Mouse (Mus musculus): ENCODE measurements around the gene Axin2.
A peak's percentile ranks its signal among the peaks of the same experiment; 100 is the strongest.

Axin2 gene

DNA sequence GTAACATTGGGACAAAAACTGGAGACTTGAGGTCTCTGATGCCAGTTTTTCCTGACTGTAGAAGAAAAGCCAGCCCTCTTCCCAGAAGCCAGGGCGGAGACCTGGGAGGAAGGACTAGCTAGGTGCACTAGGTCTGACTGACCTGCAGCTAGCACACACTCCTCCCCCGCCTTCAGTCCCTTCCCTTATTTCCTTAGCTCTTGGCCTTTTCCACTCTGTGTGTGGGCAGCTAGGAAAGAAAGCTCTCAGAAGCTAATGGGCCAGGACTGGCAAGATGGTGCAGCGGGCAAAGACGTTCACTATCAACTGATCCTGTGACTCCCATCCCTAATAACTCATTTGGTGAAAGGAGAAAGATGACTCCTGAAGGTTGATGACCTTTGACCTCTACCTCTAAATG, 17.8 kb upstream of the Axin2 start:
- DNase-seq (ENCODE audit: low spot score) = no peak

DNA sequence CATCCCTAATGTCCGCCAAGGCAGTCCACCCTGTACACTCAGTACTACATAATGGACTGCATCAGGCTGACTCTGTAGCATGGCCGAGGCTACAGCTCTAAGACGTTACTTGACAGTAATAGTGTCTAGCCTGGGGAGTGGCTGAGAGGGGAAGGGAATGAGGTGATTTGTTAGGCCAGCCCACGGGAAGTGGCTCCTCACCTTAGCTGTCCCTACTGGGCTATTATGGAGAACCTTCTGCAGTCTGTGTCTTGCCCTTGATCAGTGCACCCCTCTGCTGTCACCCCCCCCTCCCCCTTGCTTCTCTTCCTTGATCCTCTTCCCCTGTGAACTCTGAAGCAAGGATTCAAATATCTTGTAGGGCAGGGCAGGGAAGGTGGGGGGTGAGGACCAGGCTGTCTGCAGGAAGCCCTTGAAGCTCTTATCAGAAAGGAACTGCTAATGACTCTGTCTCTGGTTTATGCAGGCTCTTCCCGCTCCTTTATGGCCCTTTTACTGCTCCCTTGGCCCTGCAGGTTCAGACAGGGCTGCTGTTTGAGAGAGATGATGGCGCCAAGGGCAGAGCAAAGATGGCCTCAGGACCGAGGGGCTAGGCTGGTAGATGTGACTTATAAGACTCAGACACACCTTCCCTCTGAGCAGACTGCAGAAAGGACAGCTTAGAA, 13.4 kb upstream of the Axin2 start:
- DNase-seq (ENCODE audit: low spot score) = no peak

DNA sequence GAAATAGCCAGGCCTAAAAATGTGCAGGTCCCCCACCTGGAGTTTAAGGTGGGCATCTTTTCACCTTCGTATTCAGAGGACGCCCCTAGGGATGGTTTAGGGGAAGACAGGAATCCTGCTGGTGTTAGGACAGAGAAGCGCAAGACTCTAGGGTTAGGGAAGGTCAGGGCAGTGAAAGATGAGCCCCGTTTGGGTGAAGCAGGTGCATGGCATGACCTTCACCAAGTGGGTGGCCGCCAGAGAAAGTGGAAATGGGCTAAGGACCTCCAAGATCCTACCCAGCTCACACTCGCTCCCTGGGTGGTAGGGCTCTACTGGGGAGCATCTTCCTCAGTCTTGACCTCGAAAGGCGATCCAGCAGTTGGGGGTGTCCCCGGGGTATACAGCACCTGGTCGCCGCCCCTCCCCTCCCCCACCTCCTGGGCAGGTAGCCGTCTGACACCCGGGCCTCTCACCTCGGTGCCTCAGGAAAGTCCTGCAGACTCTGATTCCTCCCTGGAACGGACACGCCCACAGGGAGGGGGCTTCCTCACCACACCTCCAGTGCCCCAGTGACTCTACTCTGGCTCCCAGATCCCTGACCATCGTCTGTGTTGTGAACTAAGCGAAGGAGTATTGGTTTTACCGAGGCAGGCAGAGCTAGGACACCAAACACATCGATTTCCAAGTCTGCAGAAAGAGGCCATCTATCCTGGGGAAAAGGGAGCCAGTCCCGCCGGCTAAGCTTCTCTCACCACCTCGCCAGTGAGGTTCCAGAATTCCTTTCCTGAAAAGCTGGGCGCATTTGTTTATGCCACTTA, 10.6 kb upstream of the Axin2 start:
- DNase-seq (ENCODE audit: low spot score) = no peak

DNA sequence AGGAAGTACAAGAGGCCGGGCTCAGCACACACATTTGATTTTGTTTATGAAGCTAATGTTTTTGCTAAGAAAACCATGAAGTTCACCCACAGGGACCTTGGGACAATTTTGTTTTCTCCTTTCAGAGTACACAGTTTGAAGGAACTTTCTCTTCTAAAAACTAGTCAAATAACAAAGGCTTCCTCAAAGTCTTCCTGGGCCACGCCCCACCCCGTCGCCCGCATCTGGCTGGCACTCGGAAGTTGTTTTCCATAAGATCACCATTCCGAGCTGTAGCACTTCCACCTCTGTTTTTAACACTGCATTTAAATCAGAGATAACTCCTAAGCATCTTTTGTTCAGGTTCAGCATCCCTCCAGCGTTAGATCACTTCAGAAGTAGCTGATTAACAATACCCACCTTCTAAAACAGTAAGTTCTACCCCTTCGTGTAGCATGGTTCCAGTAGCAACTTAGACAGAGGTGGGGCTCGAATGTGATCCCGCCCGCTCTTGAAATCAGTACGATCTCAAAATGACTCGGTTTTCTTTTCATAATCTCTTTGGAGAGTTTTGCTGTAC, 9.7 kb upstream of the Axin2 start:
- no peak for DNase-seq (ENCODE audit: low spot score)

DNA sequence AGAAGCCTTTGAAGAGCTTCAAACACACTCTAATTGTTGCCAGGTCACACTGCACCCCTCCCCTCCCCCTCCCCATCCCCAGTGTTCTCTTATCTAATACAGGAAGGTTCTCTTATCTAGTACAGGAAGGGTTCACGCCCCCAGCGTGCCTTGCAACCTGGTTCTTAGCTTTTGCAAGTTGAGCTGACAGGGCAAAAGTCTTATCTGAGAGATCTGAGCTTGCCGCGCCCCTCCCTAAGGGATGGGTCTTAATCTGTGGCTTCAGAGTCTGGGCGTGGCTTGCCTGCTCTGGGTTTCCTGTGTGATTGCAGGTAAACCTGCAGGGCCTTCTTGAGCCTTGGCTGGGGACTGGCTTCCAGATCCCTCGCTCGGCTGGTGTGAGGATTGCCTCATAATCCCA, 9.2 kb upstream of the Axin2 start:
- no peak for DNase-seq (ENCODE audit: low spot score)

DNA sequence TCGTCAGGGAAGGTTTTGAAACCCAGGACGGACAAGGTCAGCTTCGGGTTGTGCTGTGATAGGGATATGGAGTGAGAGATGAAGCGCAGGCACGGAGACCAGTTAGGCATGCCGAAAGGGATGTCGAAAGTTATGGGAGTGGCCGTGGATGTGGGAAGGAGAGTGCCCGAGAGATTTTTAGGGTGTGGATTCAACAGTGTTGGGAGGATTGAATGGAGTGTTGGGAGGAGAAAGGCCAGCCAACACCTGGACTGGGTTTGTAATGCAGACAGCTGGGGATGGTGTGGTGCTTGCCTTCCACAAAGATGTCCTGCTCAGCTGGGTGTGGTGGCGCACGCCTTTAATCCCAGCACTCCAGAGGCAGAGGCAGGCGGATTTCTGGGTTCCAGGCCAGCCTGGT, 8.0 kb upstream of the Axin2 start:
- no peak for DNase-seq (ENCODE audit: low spot score)

DNA sequence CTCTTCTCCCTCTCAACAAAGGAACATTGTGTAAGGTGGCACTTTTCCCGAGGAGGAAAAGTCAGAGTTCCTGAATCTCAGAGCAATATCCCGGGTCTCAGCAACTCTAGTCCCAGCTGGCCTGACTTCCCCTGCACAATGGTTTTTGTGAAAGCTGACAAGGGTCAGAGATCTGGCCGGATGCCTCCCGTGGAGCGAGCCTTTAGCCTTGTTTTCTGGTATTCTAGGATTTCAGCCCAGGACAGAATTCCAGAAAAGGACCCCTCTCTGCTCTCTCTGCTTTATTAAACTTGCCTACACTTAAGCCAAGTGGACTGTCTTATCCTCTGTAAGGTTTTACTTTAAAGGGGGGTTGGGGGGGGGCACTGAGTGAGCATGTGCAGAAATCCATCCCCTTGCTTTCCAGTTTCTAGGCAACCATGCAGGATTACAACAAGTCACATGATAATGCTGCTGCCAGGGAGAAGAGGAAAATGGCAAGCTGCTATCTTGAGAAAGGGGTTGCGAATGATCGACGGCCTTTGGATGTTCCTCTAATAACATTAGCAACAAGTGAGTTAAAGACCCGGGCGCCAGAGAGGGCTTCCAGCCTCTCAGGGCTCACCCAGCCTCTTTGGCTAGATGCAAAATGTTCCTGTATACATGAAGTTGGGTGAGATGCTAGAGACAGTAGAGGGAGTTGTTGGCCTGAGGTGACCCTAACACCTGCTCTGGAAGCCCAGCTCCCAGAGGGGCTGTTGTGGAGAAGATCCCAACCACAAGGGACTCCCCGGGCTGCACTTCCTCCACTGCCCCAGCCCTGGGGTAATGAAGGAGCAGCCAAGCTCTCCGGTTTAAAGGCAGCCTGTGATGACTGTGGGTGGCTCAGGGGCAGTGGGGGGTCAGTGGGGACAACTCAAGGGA, 2.5 kb upstream of the Axin2 start:
- no peak for DNase-seq (ENCODE audit: low spot score)

DNA sequence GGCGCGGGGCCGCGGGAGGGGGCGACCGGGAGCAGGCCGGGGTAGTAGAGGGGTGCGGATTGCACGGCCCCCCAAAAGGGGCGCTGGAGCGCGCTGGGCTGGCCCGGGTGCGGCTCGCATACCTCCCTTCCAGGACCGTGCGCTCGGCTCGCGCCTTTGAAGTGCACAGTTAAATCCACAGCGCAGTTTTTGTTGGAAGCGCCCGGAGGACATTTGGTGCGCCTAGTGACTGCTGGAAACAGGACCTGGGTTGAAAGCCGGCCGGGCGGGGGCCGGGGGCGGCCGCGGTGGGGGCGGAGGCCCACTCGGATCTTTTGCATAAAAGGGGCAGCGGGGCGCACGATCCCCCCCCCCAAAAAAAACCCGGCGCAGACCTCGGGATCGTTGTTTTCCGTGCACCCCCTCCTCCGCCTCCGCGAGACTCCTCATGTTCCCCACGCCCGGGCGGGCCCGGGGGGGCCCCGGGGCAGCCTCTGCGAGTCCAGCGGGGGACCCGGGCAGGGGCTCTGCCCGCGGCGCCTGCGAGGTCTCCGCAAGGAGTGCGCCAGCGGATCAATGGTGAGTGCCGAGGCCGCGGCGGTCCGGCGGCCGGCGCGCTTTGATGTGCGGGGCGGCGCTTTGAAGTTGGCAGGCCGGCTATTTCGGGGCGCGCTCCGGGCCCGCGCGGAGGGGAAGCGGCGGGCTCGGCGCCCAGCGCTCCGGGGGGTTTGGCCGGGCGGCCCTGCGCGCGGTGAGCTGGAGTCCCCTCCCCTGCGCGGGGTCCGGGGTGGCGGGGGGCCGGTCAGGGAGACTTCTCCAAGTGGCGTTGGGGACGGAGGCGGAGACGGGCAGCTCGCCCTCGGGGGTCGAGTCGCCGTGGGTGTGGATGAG, 722 bp downstream of the Axin2 start:
- DNase-seq (ENCODE audit: low spot score) = peak; percentile 85

DNA sequence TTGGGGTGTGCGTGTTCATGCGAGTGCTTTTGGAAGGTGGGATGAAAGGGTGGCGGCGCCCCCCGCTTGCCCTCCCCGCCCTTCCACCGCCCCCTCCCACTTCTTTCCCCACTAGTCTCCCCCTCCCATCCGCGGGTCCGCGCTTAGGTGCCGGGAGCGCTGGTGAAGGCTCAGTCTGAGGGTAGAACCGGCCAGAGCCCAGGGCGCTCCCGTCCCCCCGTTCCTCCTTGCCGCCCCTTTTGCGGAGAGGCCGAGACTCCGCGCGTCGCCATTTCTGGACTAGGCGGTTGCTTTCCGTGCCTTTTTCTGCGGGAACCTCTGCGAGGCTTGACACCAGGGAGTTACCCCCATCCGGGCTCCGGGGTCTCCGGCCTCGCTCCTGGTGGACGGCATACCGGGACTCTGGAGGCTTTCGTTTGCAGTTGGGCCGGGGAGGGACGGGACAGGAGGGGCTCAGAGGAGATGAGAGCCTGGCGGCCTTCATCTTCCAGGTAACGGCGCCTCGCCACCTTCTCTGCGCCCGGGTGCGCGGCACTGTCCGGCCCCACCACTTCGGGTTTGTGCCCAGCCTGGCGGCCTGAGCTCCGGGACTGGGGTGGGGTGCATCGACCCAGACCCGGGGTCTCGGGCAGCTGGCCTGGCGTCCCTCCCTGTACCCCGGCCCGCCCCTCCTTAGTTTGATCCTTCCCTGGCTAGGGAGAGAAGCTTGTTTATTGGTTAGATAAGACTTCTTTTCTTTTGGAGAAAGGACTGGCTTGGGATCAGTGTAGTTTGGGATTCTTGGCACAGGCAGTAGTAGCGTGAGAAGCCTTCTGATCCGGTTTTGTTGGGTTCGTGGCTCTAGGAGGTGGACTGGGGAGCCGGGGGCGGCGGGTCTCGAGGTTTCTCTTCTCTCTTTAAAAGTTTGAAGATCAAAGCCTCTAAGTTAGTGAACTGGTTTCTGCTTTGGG, 1.6 kb downstream of the Axin2 start:
- no peak for DNase-seq (ENCODE audit: low spot score)

DNA sequence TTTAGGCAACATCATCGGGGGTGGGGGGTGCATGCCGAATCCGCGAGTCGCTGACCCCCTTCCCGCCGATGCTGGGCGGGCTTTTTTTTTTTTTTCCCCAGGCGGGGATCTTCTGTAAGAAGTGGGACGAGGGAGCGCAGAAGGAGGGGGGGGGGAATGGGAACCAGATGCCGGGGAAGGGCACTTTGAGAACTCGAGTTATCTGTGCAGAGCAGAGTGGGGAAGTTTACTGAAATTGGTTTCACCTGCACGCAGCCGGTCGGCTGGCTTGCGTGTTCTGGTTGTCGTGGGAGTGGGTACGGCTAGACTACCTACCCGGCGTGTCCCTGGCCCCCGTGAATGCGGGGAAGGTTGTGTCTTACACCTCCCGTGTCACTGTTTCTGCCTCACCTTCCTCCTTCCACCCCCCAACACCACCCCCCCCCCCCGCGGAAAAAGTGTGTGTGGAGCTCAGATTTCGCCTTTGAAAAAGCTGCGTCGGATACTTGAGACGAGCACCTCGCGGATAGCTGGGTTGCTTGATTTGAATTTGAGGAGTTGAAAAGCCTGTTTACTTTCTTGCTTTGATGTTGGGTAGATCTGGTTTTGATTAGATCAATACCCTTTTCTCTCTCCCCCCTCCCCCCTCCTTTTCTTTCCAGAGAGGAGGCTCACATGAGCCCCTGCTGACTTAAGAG, 2.5 kb downstream of the Axin2 start:
- DNase-seq (ENCODE audit: low spot score) = no peak

DNA sequence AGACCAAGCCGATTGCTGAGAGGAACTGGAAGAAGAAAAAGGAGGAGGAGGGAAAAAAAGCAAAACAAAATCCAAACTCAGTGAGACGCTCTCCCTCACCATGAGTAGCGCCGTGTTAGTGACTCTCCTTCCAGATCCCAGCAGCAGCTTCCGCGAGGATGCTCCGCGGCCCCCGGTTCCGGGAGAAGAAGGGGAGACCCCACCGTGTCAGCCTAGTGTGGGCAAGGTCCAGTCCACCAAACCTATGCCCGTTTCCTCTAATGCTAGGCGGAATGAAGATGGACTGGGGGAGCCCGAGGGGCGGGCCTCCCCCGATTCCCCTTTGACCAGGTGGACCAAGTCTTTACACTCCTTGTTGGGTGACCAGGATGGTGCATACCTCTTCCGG, 3.0 kb downstream of the Axin2 start:
- DNase-seq (ENCODE audit: low spot score) = no peak

DNA sequence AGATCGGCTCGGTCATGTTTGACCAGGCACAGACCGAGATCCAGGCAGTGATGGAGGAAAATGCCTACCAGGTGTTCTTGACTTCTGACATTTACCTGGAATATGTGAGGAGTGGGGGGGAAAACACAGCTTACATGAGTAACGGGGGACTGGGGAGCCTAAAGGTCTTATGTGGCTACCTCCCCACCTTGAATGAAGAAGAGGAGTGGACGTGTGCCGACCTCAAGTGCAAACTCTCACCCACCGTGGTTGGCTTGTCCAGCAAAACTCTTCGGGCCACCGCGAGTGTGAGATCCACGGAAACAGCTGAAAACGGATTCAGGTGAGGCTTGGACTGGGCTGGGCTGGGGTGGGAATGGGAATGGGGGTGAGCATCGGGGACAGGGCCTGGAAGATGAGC, 3.6 kb downstream of the Axin2 start:
- no peak for DNase-seq (ENCODE audit: low spot score)

DNA sequence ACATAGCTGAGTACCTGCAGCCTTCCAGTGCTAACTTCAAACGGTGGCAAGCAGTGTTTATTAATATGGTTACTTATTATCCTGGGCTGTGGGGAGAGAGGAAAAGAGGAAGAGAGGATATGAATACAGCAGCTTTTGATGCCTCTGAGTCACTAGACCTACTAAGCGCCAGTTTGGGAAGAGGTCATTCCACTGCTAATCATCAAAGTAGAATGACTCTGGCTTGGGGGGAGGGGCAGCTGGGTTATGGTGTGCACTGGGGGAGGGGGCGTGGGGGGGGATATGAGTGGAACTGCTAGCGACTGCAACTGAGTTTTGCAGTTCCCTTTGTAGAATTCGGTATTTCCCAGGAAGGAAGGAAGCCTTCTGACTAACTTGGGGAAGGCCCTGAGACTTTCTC, 4.2 kb downstream of the Axin2 start:
- DNase-seq (ENCODE audit: low spot score) = no peak

DNA sequence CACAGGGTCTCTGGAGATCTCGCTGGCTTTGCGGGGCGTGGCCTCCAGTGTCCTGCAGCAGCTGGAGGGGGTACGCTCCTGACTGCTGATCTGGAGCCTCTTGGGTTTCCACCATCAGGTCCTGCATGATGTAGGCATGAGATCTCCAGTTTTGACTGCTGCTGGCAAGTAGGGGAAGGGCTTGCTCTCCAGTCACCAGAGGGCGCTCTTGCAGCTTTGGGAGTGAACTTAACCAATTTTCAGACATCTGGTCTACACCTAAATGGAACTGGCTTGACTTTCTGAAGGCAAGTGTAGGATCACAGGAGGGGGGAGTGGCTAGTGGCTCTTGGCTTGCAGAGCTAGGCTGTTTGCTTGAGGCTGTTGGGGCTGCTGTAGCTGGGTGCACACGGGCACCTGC, 5.1 kb downstream of the Axin2 start:
- DNase-seq (ENCODE audit: low spot score) = peak; percentile 65

DNA sequence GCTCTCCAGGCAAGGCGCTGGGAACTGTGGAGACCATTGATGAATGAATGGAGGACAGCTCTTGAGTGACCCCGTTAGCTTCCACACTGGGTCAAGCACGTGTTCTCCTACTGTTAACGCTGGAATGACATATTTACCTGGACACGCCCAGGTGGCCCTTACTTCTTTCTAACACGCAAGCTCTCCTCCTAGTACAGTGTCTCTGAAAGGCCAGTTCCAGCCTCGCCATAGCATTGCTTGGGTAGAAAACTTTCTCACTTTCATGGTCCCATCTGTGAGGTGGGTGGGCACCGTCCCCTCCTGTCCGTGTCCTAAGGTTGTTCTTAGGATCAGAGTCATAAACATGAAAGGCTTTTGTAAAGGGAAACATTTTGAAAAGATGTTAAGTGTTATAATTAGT, 5.7 kb downstream of the Axin2 start:
- DNase-seq (ENCODE audit: low spot score) = no peak

DNA sequence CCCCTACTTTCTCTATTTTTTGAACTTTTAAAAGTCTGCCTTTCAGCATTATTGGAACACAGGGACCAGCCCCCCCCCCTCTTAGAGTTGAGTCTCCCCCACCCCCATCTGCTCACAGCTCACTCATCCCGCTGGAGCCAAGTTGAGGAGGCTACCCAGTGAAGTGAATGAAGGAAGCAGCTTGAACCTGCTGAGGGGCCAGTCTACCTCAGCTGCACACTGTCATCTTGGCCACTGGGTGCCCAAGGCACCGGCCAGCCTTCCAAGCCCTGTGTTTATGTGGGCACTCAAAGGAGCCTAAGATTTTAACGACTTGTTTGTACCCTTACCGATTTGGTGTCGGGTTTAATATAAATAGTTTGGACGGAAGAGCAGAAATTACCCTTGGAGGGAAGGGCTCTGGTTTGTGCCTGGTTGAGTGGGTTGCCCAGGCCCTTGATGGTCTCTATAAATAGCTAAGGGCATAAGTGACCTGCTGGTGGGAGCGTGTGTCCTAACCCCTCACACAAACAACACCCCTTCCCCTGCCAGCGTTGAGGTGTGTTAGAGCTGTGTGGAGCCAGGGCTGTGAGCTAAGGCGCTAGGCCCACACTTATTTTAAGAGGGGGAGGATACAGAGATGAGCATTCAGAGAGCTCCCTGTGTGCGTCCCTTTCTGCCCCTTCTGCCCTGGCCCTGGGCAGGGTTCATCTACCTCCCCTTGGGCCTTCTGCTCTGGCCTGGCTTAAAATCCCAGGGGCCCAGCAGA, 6.4 kb downstream of the Axin2 start:
- no peak for DNase-seq (ENCODE audit: low spot score)

DNA sequence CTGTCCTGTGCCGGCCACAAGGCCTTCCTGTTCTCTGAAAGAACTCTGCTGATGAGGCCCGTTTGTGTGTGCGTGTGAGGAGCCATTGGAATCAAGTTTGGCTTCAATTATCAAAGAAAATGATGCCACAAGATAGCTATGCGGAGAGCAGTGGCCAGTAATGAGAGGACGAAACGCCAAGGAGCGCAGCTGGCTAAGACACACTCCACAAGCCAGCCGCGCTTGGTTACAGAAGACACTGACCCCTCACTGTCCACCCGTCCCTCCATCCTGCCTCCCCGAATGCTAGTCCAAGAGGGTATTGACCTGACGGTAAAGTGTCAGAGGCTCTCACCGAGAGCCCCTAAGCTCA, 6.9 kb downstream of the Axin2 start:
- DNase-seq (ENCODE audit: low spot score) = no peak

DNA sequence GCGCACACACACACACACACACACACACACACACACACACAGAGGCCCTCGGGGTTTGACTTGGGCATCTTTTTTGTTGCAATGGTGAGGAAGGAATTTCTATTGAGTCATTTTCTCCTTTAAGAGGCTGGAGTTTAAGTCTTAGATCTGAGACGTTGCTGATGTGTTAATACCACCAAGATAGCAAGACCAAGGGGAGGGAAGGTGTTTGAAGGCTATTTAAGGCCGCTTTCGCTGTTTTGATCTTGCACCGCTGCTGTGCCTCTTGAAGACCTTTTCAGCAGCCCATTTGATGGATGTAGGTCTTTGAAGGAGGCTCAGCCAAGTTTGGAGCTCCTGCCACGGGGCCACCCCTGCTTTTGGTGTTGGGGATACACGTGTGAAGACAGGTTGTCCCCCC, 7.9 kb downstream of the Axin2 start:
- no peak for DNase-seq (ENCODE audit: low spot score)

DNA sequence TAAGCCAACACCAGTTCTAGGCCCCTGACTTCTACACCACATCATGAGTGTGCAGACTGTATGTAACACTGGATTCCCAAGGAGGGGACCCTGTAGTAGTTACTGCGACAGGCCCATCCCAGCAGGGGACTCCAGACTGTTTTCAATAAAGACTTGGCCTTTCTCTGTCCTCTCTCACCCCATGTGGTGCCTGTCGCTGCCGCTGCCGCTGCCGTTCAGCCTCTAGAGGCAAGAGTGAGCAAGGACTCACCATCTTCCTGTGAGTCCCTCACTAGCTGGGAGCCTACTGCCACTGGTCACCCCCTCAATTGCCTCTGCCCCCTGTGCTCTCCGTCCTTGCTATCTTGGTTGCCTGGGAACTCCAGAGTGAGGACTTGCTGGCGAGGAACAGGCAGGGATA, 8.6 kb downstream of the Axin2 start:
- DNase-seq (ENCODE audit: low spot score) = no peak

All from ovary, adult 18-20 months (tissue).